In the genomic region with DNA sequence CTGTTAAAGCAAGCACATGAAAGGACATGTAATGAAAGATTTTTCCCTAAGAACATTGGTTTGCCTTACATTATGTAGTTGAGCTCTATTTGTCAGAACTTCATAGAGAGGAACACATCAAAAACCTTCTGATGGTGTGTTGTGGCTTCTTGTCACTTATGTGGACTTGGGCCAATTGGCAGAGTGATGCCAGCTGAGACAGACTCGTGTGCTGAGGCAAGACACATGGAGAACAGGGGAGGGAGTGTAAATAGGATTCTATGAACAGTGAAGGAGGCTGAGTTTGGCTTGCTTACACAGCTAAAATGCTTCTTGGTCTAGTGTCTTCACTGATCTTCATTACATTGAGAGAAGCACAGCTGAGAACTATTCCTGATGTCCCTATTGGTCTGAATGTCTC, we compare ENCODE assay signal across 18 mouse cellular contexts.
"Had no signal": no experiment of that assay in that cellular context is flagged by ENCODE, and none has a peak within 500 bp of the region (broad histone marks: within the 10 kb centered on the region; RNA-seq: fewer than 3 reads in every experiment).

No protein-coding gene starts in this region.

- H3K4me1 ChIP-seq: liver, embryonic 13.5 days; midbrain, embryonic 12.5 days; neural tube, embryonic 13.5 days; stomach, embryonic 15.5 days had no signal

- H3K9ac ChIP-seq: liver, embryonic 13.5 days; midbrain, embryonic 12.5 days; neural tube, embryonic 13.5 days; stomach, embryonic 15.5 days had no signal

- H3K27me3 ChIP-seq: liver, embryonic 13.5 days; midbrain, embryonic 12.5 days; neural tube, embryonic 13.5 days; stomach, embryonic 15.5 days had no signal

- ATAC-seq: inflammation-experienced regulatory T-cells, adult 6 months; intestine, embryonic 16.5 days; midbrain, embryonic 16.5 days had no signal

- DNase-seq: kidney, adult 18-20 months; kidney, adult 9 months; kidney, postnatal 14 days; kidney, postnatal 4 days; liver, embryonic 13.5 days; retina, postnatal 1 day; right cerebral cortex, postnatal 25 days; spleen, adult 18-20 months; thymus, postnatal 25 days had no signal

- H3K9me3 ChIP-seq: liver, embryonic 13.5 days; midbrain, embryonic 12.5 days; neural tube, embryonic 13.5 days; stomach, embryonic 15.5 days had no signal

- H3K27ac ChIP-seq: left cerebral cortex, adult 2 months; liver, embryonic 13.5 days; macrophage; midbrain, embryonic 12.5 days; neural tube, embryonic 13.5 days; stomach, embryonic 15.5 days had no signal

- H3K4me3 ChIP-seq: left cerebral cortex, adult 2 months; liver, embryonic 13.5 days; midbrain, embryonic 12.5 days; myocyte; neural tube, embryonic 13.5 days; stomach, embryonic 15.5 days had no signal

- H3K36me3 ChIP-seq: liver, embryonic 13.5 days; midbrain, embryonic 12.5 days; neural tube, embryonic 13.5 days; stomach, embryonic 15.5 days had no signal

- H3K4me2 ChIP-seq: liver, embryonic 13.5 days; midbrain, embryonic 12.5 days; neural tube, embryonic 13.5 days; stomach, embryonic 15.5 days had no signal
